ENCODE assay signal across 9 mouse cellular contexts in genomic region chr6:70911668-70912395, GRCm38 (mm10). TPM values are rescaled to one million over a fixed set of nuclear protein-coding genes. Genes with fewer than 3 reads are reported as not detected.
A peak's percentile ranks its signal among the peaks of the same experiment; 100 is the strongest.
DNase-seq lines count a peak whose midpoint lies in the region; ATAC-seq and TF ChIP-seq lines count a peak whose summit lies in the region.
"Had no signal": no experiment of that assay in that cellular context is flagged by ENCODE, and none has a peak within 500 bp of the region (broad histone marks: within the 10 kb centered on the region; RNA-seq: fewer than 3 reads in every experiment).

No protein-coding gene starts in this region.

- no peaks in the 10 kb centered on the region for H3K9me3 ChIP-seq in kidney, embryonic 16.5 days (ENCODE audit: low read length)
- no peaks in the 10 kb centered on the region for H3K9me3 ChIP-seq in hindbrain, postnatal 0 days (ENCODE audit: low read length)
- no peaks in the 10 kb centered on the region for H3K9me3 ChIP-seq in limb, embryonic 12.5 days
- H3K9me3 ChIP-seq: megakaryocyte, embryonic 14.5 days had no signal

- ATAC-seq in kidney, embryonic 16.5 days (ENCODE audit: low FRiP score, low TSS enrichment), result peak; percentile 67
- ATAC-seq in common myeloid progenitor, adult 5-6 weeks (replicated peaks; ENCODE audit: low read depth, poor library complexity, severe bottlenecking), result 0 out of 2 replicates have a peak, but pooled peaks have one; percentile 28
- ATAC-seq in hindbrain, postnatal 0 days, result peak; percentile 85
- no peak; the same call in 1 of the 2 replicates for ATAC-seq in limb, embryonic 12.5 days (ENCODE audit: insufficient number of reproducible peaks, insufficient read depth, low FRiP score, low TSS enrichment, low read depth)

- H3K27me3 ChIP-seq in kidney, embryonic 16.5 days (ENCODE audit: insufficient read depth, low read length), result peaks cover 11% of the 10 kb centered on the region; the same call in 1 of the 2 replicates
- no peaks in the 10 kb centered on the region for H3K27me3 ChIP-seq in hindbrain, postnatal 0 days (ENCODE audit: insufficient read depth, low read length)
- peaks cover 7% of the 10 kb centered on the region; the same call in 1 of the 2 replicates for H3K27me3 ChIP-seq in limb, embryonic 12.5 days

- WGBS in kidney, embryonic 16.5 days, result 7% methylated on average over 20 of the region's 20 CpGs
- WGBS in hindbrain, postnatal 0 days, result 11% methylated on average over 20 of the region's 20 CpGs
- WGBS in limb, embryonic 12.5 days, result 11% methylated on average over 20 of the region's 20 CpGs

- no peak overlapping the region for H3K27ac ChIP-seq in kidney, embryonic 16.5 days (ENCODE audit: low read length)
- H3K27ac ChIP-seq in hindbrain, postnatal 0 days, result no peak overlapping the region
- H3K27ac ChIP-seq in limb, embryonic 12.5 days, result no peak overlapping the region

- H3K4me2 ChIP-seq in kidney, embryonic 16.5 days (replicated peaks; ENCODE audit: low read depth, low read length), result peak overlapping the region; percentile 46
- peak overlapping the region; percentile 49 for H3K4me2 ChIP-seq in hindbrain, postnatal 0 days (ENCODE audit: low read depth, low read length)
- peak overlapping the region; percentile 50 for H3K4me2 ChIP-seq in limb, embryonic 12.5 days

- peak overlapping the region; percentile 20; the same call in 1 of the 2 replicates for H3K4me3 ChIP-seq in kidney, embryonic 16.5 days (ENCODE audit: low read length)
- H3K4me3 ChIP-seq in hindbrain, postnatal 0 days (ENCODE audit: low read length), result peak overlapping the region; percentile 20
- peak overlapping the region; percentile 8 for H3K4me3 ChIP-seq in limb, embryonic 12.5 days (replicated peaks)
- H3K4me3 ChIP-seq: megakaryocyte, embryonic 14.5 days had no signal

- TF ChIP-seq CTCF in hindbrain, postnatal 0 days (IDR thresholded peaks at IDR 0.05; ENCODE audit: low read depth), result no peak

- H3K4me1 ChIP-seq in kidney, embryonic 16.5 days (ENCODE audit: insufficient read depth, low read length), result peaks cover 8% of the 10 kb centered on the region; the same call in 1 of the 2 replicates
- H3K4me1 ChIP-seq in hindbrain, postnatal 0 days (ENCODE audit: insufficient read depth, low read length), result no peaks in the 10 kb centered on the region
- peaks cover 17% of the 10 kb centered on the region for H3K4me1 ChIP-seq in limb, embryonic 12.5 days (replicated peaks)

- DNase-seq in kidney, adult 9 months, result no peak
- peak; percentile 59 for DNase-seq in hindbrain, postnatal 0 days (ENCODE audit: low spot score)
- DNase-seq in right cerebral cortex, adult 2 months (ENCODE audit: low spot score in 2 of 2), result peak; percentile 53 to 63
- no peak for DNase-seq in gastrocnemius, adult 8-10 months (ENCODE audit: low spot score in 2 of 2)
- DNase-seq in urinary bladder, postnatal 36 days (ENCODE audit: low spot score in 2 of 2), result no peak

- H3K9ac ChIP-seq in kidney, embryonic 16.5 days (replicated peaks; ENCODE audit: low read length), result no peak overlapping the region
- no peak overlapping the region for H3K9ac ChIP-seq in hindbrain, postnatal 0 days (replicated peaks; ENCODE audit: low read length)
- no peak overlapping the region for H3K9ac ChIP-seq in limb, embryonic 12.5 days (replicated peaks)

- H3K36me3 ChIP-seq in kidney, embryonic 16.5 days (ENCODE audit: insufficient read depth, low read length), result no peaks in the 10 kb centered on the region
- no peaks in the 10 kb centered on the region for H3K36me3 ChIP-seq in hindbrain, postnatal 0 days (ENCODE audit: insufficient read depth, low read length)
- 0 out of 2 replicates have a peak, but pooled peaks cover under 1% of the 10 kb centered on the region for H3K36me3 ChIP-seq in limb, embryonic 12.5 days

RNA-seq across cellular contexts. Expression of gene Tex37, which starts 6.9 kb away (rescaled TPM):
- polyA plus RNA-seq in kidney, embryonic 16.5 days (2015; fragmentation: Nextera tagmentation; extraction: Ambion mirVana), result not detected in 2 replicates
- total RNA-seq in common myeloid progenitor, adult 5-6 weeks (2017), result not detected in 2 replicates
- total RNA-seq in hindbrain, postnatal 0 days (2014; rRNA removed), result not detected in 2 replicates
- not detected in 2 replicates for polyA plus RNA-seq in hindbrain, postnatal 0 days (2015; fragmentation: Nextera tagmentation; extraction: Ambion mirVana)
- polyA plus RNA-seq in limb, embryonic 12.5 days (2016; fragmentation: Nextera tagmentation; extraction: Ambion mirVana), result not detected in 2 replicates
- total RNA-seq in gastrocnemius, adult 8-10 months (2022), result not detected

RNA-seq across cellular contexts. Expression of gene Foxi3, which starts 44.5 kb away (rescaled TPM):
- not detected in 2 replicates for polyA plus RNA-seq in kidney, embryonic 16.5 days (2015; fragmentation: Nextera tagmentation; extraction: Ambion mirVana)
- total RNA-seq in common myeloid progenitor, adult 5-6 weeks (2017), result not detected in 2 replicates
- total RNA-seq in hindbrain, postnatal 0 days (2014; rRNA removed), result not detected in 2 replicates
- polyA plus RNA-seq in hindbrain, postnatal 0 days (2015; fragmentation: Nextera tagmentation; extraction: Ambion mirVana), result not detected in 2 replicates
- not detected in 2 replicates for polyA plus RNA-seq in limb, embryonic 12.5 days (2016; fragmentation: Nextera tagmentation; extraction: Ambion mirVana)
- total RNA-seq in gastrocnemius, adult 8-10 months (2022), result not detected

Comparison
In these comparisons a context has a peak if more than half of its experiments do, and no peak if none do; other contexts are left out.
1. DNase-seq: peak in hindbrain, postnatal 0 days (single experiment) and right cerebral cortex, adult 2 months (2 of 2); none in kidney, adult 9 months (single experiment), gastrocnemius, adult 8-10 months (0 of 2) and urinary bladder, postnatal 36 days (0 of 2).
2. Peak in every context shown above with its lines, with median percentiles within 50 percentile points of each other: H3K4me2 ChIP-seq and H3K4me3 ChIP-seq.